Mouse (Mus musculus) inflammation-experienced regulatory T-cells, adult 6 months (primary cell): ENCODE results near the gene Pcmt1. TPM values are rescaled to one million over a fixed set of nuclear protein-coding genes. Genes with fewer than 3 reads are reported as not detected.

ENCODE experiments used
- ATAC-seq: one replicate; pipeline ENCODE4 v1.8.0; 2017
- polyA plus RNA-seq, 3 experiments: library from polyadenylated mRNA; unstranded; fragments of 100-300 nt; shearing (Covaris generic); gene quantifications; one replicate each; pipeline ENCODE4 v1.2.1; 2017

Pcmt1 gene
- polyA plus RNA-seq, 3 experiments from 2014 or later = 96.8 to 153 (median 100) TPM

- no peak for ATAC-seq
Measured at GRCm38 (mm10) chr10:7586771-7587170, 94.2 kb downstream of the Pcmt1 start.

- ATAC-seq = no peak
Measured at GRCm38 (mm10) chr10:7582891-7583557, 97.9 kb downstream of the Pcmt1 start.

GRCm38 (mm10) chr10:7582157-7582890, 98.6 kb downstream of the Pcmt1 start:
- ATAC-seq = no peak

- ATAC-seq = no peak
Measured at GRCm38 (mm10) chr10:7581401-7581800, 99.5 kb downstream of the Pcmt1 start.

Other genes starting within 250 kb of the Pcmt1 start
- gene Ulbp1, start 207.5 kb downstream of the Pcmt1 start, polyA plus RNA-seq = 10 to 100 TPM in 1 of 3 experiments, 1 to 10 TPM in 2; 7.5 to 22.5 (median 9.2) TPM
- not detected for gene Lrp11, start 91.3 kb downstream of the Pcmt1 start, polyA plus RNA-seq
- 10 to 100 TPM; 25.7 to 33.5 (median 27.4) TPM for gene Nup43, start 13.6 kb downstream of the Pcmt1 start, polyA plus RNA-seq
- gene Lats1, start 78 bp upstream of the Pcmt1 start, polyA plus RNA-seq = 1 to 10 TPM; 6.0 to 8.5 (median 6.1) TPM
- 100 to 1,000 TPM in 1 of 3 experiments, 10 to 100 TPM in 2; 73.9 to 103 (median 83.1) TPM for gene Katna1, start 44.9 kb upstream of the Pcmt1 start, polyA plus RNA-seq
- gene Ginm1, start 111.7 kb upstream of the Pcmt1 start, polyA plus RNA-seq = 10 to 100 TPM; 64.3 to 74.6 (median 72.9) TPM
- gene Ppil4, start 111.8 kb upstream of the Pcmt1 start, polyA plus RNA-seq = 10 to 100 TPM; 73.7 to 85.7 (median 82.6) TPM
- 10 to 100 TPM; 36.9 to 59.8 (median 48.1) TPM for gene Zc3h12d, start 151.3 kb upstream of the Pcmt1 start, polyA plus RNA-seq